Mouse (Mus musculus): Measurements from ENCODE around the gene Snx18. TPM values are rescaled to one million over a fixed set of nuclear protein-coding genes. Genes with fewer than 3 reads are reported as not detected.

Gene Snx18
- 42.8 TPM for polyA plus RNA-seq (2014; fragmentation: Illumina TruSeq; extraction: RNeasy Lipid Tissue Mini Kit (QIAGEN cat#74804); ENCODE audit: low read depth, low replicate concordance)

DNA sequence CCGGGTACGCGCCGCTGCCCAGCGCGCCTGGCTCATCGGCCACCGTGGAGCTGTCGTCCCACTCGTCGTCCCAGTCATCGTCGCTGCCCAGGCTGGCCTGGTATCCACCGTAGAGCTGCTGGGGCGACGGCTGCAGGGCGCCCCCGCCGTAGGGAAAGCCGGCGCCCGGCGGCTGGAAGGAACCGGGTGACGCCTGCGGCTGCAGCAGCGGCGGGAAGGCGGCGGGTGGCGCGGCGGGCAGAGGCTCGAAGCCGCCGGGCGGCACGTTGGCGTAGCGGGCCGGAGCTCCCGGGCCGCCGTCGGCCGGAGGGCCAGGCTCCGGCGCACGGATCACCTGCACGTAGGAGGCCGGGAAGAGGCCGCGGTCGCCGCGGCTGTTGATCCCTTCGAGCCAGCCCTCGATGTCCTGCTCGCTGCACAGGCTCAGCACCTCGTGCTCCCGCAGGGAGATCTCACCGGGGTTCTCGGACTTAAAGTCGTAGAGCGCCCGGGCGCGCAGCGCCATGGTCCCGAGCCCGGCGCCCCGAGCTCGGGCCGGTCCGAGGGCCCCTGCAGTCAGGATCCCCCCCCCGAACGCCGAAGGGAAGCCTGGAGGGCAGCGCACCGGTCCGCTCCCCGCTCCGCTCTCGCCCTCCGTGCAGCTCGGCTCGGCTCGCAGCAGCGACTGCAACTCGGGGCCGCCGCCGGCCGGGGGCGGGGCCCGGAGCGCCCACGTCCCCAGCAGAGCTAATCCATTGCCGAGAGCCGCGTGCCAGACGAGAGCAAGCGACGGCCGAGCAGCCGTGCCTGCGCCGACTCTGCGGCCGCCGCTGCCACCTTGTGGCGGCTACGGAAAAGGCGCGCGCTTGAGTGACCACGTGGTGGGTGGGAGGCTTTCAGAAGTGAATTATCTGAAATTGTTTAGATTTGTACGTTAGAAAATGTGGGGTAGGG, at the start of gene Snx18:
TSS of gene Snx18 (minus strand) at position 674 of the 933 bp plus-strand sequence.

DNA sequence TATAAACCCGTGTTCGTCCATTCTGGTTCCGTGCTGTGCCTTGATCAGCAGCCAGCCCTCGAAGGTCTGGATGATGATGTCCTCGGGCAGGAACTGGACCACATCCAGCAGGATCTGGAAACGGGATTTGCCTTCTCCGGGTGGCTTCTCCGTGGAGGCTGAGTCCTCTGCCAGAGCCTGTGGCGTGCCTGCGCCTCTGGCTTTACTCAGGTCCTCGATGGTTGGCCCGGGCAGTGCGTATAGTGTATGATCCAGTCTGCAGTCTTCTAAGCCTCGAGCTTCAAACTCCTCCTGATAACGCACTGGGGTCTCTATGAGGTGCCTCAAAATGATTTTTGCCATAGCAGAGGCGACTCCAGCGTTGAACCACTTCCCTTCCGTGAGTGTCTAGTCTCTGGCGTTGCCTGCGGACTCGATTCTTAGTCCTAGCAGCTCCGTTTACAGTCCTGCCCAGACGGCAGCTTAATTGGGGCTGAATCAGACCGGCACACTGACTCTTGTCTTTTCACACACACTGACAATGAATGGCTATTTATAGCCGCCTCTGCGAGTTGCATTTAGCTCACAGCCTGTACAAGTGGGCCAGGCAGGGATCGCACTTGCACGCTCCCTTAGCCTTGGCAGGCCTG, 44.9 kb upstream of the Snx18 start, which contains the start of gene Hspb3:
TSS of gene Hspb3 (minus strand) at position 526 of the 629 bp plus-strand sequence.

Other genes starting within 250 kb of the Snx18 start
- not detected for gene Hspb3, start 45.1 kb upstream of the Snx18 start, polyA plus RNA-seq (2014; fragmentation: Illumina TruSeq; extraction: RNeasy Lipid Tissue Mini Kit (QIAGEN cat#74804); ENCODE audit: low read depth, low replicate concordance)
- 59.0 TPM for gene Arl15, start 175.9 kb upstream of the Snx18 start, polyA plus RNA-seq (2014; fragmentation: Illumina TruSeq; extraction: RNeasy Lipid Tissue Mini Kit (QIAGEN cat#74804); ENCODE audit: low read depth, low replicate concordance)

Data from adrenal gland, adult 10 weeks (tissue).